Mouse (Mus musculus): Measurements from ENCODE around the gene Zfp1.

Gene Zfp1

DNA sequence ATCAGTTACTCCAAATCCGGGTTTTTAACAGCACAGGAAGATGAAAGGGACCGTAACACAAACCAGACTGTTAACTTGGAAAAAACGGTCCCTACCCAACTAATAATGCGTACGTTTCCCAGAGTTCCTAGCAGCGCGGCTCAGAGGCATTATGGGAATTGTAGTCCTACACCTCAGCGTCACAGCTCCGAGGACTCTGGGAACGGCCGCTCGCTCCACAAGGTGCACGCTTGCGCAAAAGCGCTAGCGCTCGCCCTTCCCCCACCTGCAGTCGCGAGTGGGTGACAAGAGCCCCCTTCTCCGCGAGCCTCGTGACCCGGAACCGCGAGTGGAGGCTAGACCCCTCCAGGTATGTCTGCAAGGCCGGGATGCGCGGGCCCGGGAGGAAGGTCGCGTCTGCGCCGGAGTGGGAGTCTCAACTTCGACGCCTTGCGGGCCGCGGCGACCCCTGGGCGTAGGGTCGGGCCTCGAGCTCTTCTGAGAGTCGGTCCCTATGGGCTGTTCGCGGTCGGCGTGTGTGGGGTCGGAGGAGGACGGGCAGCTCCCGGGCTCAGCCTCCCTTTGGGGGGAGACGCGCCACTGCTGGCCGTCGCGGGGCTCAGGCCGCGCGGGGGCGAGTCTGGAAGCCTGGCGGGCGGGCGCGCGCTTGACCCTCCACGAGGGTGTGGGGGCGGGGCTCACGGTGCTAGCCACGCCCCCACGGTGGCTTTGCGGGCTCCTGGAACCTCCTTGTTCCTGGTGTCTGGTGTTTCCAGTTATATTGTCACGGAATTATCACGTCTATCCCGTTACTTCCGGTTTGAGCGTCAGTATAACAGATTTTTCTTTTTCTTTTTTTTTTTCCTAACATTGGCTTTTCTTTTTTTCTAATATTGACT lies at the start of gene Zfp1:
Zfp1 (plus strand) TSS at position 138 of the 878 bp plus-strand sequence.
- peak; percentile 96 for DNase-seq

DNA sequence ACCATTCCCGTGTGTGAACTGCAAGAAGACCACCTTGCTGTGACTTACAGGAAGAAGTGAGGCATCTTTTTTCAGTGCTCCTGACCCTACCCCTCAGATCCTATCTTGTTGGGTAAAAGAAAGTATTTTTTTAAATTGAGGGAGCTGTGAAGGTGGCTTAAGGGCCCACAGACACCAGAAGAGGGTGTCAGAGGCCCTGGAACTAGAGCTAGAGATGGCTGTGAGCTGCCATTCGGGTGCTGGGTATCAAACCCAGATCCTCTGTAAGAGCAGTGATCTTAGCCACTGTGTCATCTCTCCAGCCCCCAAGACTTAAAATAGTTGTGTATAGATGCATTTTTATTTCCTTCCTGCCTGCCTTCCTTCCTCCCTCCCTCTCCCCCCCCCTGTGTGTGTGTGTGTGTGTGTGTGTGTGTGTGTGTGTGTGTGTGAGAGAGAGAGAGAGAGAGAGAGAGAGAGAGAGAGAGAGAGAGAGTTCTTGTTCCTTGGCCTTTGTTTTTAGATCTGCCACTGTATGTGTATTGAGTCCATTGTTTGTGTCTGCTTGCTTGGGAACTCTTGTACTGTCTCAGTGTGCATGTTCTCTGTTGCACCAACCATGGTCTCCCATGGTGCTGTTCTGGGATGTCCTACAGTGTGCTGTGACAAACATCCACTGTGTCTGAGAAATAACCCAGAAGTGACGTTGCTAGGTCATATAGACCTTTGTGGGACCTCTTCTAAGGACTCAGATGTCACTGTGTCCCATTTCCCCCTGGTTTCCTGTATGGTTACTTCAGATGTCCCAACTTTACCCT lies 49.0 kb upstream of the Zfp1 start:
- DNase-seq = no peak

GRCm38 (mm10) chr8:111594951-111595350 lies 48.2 kb upstream of the Zfp1 start:
- no peak for DNase-seq

DNA sequence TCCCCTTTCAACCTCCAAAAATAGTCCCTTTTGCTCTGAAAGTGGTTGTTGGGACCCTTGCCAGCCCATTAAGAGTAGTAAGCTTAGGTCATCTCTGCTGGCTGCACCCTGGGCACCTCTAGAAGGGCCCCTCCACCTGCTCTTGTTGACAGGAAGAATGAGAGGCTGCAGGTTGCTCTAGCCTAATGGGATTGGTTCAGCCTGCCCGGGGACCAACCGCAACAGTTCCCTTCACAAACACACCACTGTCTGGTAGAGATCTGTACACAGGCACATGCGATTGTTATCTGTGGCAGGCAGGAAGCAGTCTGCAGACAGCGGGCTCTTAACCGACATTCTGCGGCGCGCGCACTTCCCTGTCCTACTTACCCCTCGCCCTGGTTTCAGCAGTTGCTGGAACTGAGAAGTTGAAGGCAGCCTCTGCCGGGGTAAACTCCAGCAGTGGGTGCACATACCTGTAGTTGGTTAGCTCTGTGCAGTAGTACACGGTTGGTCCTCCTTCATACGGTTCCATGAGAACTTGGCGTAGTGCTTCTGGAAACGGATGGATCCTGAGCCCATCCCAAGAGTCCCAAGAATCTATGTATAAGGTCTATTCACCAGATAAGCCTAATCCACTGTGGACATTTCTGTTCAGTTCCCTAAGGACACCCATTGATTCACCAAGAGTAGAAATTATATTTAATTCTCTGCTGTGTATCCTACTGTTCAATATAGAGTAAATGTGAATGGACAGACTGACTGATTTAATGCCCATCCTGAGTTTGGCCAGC lies 47.3 kb upstream of the Zfp1 start:
- DNase-seq = peak; percentile 63

DNA sequence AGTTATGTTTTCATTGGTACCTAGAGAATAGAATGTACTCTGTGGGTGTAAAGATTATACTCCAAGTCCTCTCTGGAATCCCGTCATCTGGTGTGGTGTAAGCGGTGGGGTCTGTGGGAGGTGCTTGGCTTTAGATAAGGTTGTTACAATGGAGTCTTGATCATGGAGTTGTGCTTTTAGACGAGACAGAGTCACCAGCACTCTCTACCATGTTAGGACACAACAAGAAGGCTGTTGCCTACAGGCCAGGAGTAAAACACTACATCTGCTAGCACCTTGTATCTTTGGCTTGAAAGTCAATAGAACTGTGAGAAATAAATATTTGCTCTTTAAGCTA lies 46.7 kb upstream of the Zfp1 start:
- no peak for DNase-seq

DNA sequence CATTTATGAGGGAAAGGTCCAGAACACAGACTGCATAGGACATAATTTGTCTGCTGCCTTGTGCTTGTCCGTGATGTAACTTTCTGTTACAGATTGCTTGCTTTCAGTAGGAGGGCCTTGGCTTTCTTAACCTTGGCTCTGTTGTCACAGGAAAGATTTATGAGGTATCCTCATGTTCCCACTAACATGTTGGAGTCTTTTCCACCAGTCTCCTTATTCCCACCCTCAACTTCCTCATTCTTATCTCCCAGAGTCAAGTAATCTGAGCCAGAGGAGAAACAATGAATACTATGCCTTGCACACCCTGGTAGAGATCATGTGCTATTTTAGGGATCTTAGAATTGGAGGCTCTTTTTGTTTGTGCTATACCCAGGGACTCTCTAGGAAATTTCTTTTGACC lies 45.9 kb upstream of the Zfp1 start:
- DNase-seq = peak; percentile 26

- no peak for DNase-seq
Measured at GRCm38 (mm10) chr8:111599707-111600444, 43.3 kb upstream of the Zfp1 start.

GRCm38 (mm10) chr8:111602050-111602449 lies 41.2 kb upstream of the Zfp1 start:
- no peak for DNase-seq

- no peak for DNase-seq
Measured at GRCm38 (mm10) chr8:111604986-111605385, 38.2 kb upstream of the Zfp1 start.

DNA sequence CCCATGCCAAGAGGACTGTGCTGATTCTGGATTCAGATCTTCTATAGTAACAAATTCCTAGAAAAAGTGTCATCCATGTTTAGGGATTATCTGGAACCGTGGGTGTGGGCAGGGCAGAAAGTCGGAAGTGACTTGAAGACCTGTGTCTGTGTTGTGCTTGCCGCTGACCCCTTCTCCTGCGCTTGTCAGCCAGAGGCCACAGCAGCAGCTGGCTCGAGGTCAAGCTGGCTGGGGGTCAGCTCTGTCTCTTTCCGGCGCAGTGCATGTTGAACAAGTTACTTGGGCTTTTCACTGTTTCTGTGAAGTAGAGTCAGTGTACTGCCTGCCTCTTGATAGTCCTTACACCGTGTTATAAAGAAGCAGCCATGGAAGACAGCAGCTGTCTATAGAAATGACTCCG lies 36.2 kb upstream of the Zfp1 start:
- DNase-seq = peak; percentile 65

DNA sequence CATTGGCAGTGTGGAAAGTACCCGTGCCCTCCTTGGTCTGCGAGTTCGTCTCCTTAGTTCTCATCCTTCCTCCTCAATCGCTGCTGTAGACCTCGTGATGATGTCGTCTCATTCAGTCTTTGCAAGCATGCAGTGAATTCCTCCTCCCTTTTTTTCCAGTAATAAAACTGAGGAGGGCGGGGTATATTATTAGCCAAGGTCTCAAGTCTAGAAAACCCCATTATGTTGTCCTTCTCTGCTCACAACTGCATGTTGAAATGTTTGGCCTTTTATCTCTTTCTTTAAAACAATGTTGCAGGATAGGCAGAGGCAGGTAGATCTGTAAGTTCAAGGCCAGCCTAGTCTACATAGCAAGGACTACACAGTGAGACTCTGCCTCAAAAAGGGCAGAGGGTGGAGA lies 35.8 kb upstream of the Zfp1 start:
- no peak for DNase-seq

GRCm38 (mm10) chr8:111613181-111613580 lies 30.0 kb upstream of the Zfp1 start:
- DNase-seq = no peak

DNA sequence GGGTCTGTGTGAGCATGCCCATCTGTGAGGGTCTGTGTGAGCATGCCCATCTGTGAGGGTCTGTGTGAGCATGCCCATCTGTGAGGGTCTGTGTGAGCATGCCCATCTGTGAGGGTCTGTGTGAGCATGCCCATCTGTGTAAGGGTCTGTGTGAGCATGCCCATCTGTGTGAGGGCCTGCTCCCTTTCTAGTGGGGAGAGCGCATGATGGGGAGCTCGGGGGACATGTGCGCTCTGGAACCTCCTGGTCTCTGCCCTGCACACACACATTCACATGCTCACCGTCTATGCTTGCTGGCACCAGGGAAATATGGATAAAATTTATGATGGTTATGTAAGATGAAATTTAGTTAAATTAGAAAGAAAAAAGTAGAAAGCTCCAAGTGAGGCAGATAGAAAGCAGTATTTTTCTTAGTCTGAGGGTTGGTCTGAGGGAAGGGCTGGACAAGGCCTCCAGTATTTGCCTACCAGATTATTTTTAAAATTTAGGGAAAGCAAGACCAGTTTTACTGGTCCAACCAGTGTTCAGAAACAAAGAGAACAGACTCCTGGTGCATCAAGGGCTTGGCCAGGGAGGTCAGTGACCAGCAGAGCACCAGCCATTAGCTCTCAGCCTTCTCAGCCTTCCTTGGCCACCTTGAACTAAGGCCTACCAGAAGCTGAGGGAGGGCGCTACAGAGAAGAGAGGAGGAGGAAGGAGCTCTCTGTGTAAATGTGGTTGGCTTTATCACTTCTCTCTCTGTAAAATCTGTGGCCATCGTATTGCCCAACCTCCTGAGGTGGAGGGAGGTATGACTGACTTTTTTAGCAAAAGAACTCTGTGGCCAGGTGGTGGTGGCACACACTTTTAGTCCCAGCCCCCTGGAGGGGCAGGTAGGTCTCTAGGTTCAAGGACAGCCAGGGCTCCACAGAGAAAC lies 28.2 kb upstream of the Zfp1 start:
- no peak for DNase-seq

GRCm38 (mm10) chr8:111617812-111618211 lies 25.4 kb upstream of the Zfp1 start:
- no peak for DNase-seq

GRCm38 (mm10) chr8:111618273-111618672 lies 24.9 kb upstream of the Zfp1 start:
- no peak for DNase-seq

- DNase-seq = no peak
Measured at GRCm38 (mm10) chr8:111619936-111620335, 23.3 kb upstream of the Zfp1 start.

DNA sequence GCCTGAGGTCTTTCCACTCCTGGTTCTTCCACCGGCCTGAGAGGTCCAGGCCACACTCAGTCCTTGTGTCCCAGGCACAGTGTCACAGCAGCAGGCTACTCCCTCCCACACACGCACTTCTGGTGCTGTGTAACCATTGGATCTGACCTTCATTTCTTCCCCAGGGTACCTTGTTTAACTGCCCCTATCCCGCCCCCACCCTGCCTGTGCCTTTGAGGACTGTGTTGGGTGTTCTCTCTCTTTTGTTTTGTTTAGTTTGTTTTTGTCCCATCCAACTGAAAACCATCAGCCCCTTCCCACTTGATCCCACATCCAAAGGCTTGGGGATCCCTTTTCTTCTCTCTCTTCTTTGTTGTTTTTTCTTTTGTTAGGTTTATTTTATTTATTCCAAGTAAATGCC lies 21.1 kb upstream of the Zfp1 start:
- no peak for DNase-seq

DNA sequence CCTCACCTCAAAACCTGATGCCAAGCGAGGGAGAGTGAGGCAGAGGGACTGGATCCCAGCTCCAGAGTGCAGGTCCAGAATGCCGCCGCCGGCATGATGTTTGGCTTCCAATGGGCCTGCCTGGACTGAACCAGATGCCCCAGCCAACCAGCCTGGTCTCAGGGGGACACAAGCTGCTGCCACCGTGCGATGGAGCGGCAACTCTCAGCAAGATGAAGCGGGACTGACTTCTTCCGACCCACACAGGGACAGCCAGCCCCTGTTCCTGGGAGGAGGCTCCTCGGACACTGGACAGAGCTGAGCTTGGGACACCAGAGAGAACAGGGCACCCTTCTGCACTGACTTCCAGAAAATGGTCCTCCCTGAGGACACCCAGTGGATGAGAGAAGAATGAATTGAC lies 20.6 kb upstream of the Zfp1 start:
- DNase-seq = no peak

DNA sequence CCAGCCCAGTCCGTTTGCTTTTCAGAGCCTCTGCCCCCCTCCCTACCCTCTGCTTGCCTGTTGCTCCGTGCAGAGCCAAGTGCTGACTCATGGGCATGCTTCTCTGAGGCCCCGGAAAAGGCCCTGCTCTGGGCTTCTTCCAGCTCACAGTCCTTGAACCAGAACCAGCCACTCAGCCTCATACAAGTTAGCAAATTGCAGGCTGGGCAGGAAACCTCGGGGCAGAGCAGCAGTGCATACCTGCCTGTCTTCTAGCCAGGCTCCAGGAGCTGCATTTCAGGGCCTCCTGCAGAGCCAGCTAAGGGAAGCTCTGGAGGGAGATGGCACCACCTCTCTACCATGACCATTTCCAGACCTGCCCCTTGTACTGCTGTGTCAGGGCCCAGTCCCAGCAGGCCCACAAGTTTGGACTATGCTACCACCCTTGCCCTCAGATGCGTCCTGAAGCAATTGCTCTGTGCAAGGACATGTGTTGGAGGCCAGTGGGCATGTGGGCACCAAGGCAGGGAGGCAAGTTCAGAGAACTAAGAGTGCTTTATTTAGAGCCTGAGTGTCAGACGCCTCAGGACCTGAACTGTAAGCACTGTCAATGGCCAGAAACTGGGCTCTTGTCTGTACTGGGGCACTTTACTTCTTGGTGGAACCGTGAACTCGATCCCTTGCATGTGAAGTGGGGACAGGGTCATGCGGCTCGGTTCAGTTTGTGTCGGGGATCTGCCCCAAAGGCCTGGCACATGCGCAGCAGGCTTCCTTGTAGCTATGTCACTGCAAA lies 18.9 kb upstream of the Zfp1 start:
- DNase-seq = peak; percentile 77

DNA sequence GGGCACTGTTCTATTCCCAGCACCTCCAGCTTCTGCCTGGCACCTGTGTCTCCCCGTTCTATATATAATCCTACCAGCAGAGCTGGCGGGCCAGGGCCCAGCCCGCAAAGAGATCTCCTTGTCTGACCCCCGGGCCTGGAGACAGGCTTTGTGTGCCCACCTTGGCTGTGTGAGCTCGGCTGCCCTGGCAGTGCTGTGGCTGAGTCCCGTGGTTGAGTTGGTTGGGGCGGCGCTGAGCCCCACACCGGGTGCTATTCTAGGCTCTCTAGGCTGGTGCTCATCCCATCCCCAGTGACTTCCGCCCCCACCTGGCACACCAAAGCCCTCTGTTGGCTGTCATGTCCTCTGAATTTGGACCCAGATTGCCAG lies 18.4 kb upstream of the Zfp1 start:
- no peak for DNase-seq

Data from kidney, postnatal 10 days (tissue).